Mouse (Mus musculus): ENCODE measurements around the gene Mlh1.

The Mlh1 gene

DNA sequence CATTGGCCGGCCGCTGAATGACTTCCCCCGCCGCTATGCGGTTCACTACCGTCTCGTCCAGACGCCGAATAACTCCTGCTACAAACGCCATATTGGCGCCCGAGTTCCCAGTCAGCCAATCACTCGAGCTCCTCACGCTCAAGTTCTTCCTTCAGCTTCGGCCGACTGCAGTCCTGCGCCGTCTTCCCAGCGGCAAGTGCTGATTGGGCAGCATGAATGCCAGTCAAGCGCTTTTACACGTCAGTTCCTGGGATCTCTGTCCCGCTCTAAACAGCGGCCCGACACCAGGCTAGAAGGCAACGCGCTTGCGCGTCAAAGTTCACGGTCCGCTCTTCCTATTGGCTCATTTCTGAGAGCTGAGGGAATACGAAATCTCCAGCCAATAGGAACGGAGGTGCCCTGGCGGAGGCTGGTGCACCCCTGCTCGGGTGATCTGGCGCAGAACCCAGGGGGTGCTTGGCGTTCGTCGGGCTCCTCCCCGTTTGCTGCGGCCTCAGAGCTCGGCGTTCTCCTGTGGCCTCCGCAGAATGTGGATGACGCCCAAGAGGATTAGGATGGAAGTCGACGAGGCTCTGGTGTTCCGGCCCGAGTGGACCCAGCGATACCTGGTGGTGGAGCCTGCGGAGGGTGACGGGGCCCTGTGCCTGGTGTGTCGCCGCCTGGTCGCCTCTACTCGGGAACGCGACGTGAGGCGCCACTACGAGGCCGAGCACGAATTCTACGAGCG, at the start of gene Mlh1, which contains the start of gene Epm2aip1:
Gene Mlh1, minus strand, starts transcription at position 358 of the 727 bp plus-strand sequence.
Gene Epm2aip1, plus strand, starts transcription at position 496 of the 727 bp plus-strand sequence.
- peak; percentile 99 for DNase-seq

DNA sequence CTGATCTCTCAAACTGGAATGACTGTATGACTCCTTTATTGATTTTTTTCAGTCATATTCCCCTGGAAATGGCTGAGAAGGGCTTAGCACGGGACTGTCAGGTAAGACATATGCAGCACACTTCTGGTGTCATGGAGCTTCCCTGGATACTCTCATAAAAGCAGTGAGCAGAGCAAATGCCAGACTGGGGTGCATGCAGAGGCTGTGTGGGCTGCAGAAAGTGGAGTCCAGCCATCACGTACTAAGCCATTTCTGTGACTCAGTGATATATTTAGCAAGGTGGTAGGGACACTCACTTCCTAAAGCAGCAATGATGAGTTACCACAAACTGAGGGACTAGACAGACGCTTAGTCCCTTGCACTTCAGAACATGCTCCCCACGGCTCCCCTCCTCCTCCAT, 49.3 kb upstream of the Mlh1 start:
- no peak for DNase-seq

DNA sequence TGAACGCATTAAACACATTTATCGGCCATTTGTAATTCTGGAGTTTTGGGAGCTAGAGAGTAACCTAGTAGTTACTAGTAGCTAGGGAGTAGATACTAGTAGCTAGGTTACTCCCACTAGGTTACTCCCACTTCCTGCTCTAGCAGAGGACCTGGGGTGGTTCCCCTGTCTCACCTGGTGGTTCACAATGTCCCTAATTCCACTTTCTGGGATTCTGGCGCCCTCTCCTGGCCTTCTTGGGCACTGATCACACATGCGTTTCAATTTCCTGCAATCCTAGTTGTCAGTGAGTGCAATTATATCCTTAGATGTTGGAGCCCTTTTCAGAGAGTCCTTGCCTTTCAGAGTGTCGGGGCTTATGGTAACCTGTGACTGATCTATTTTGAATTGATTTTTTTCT, 42.6 kb upstream of the Mlh1 start:
- peak; percentile 57 for DNase-seq

DNA sequence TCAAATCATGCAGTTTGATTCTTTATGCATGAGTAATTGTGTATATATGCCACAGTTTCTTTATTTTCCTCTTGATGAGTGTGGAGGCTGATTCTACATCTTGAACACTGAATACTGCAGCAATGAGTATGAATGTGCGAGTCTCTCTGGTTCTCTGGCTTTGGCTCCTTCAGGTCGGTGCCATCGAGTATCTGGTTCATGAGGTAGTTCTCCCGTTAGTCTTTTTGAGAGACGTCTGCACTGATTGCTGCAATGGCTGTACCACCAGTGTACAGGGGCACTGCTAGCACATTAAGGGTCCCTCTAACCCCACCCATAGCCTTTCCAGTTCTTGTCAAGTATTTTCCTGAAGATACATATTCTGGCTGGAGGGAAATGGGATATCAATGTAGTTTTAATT, 42.2 kb upstream of the Mlh1 start:
- no peak for DNase-seq

DNA sequence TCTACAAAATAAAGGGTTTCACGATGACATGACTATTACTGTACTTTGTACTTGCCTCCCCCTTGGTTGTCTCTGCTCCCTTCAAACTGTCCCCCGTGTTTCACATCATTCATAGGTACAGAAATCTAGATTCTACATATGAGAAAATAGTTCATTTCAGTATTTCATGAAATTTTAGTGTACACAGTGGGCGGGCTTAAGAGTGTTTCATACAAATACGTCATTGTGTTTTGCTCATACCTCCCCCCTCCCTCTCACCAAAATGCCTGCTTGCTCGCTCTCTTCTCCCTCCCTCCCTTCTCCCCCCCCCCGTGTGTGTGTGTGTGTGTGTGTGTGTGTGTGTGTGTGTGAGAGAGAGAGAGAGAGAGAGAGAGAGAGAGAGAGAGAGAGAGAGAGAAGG, 41.7 kb upstream of the Mlh1 start:
- DNase-seq: no peak

DNA sequence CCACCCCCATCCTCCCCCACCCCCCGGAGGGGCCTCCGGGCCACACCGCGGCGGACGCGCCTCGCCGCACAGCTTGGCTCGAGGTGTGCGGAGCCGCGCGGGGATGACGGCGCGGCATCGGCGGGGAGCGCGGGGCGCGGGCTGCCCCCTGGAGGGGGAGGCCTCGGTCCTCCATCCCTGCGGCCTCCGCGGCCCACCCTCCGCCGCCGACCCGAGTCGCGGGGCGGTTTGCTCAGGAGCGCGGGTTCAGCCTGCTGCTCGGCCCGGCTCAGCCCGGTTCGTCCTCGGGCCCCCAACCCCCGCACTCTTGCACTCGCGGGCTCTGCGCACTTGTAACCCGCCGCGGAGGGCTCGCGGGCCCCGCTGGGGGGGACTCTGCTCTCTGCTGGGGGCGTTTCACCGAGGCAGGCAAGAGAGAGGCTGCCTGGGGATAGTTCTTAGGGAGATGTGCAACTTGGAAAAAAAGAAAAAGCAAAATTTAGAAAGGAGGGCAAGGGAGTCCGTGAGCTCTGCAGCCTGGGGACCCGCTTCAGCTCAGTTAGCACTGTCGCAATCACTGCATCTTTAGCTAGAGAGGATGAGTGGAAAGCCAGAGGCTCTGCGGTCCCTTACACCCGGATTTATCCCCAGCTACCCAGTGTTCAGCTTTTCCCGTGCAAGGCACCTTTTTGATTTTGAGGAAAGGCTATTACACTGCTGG, 41.0 kb upstream of the Mlh1 start:
- DNase-seq: peak; percentile 34

DNA sequence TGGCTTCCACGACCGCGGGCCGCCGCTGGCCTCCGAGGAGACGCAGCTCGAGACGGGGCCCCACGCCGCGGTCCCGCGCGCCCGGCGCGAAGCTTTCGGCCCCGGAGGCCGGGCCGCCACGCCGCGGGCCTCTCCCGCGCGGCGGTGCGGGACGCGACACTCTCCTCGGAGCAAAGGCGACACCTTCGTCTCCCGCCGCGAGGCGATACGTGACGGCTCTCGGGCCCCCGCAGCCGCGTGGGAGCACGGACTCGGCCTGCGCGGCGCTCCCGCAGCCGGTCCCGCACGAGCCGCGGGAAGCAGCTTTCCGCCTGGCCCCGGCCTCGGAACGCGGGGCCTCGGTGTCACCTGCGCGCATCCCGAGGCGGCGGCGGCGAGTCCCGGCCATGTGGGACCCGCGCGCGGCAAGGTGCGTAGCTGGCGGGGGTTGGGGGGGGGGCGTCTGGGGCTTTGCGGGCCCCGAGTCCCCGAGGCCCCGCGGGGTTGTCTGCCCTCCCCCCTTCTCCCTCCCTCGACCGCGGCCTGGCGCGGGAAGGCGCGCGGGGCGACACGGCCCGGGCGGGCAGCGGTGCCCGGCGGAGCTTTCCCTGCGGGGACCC, 40.4 kb upstream of the Mlh1 start:
- peak; percentile 21 for DNase-seq

DNA sequence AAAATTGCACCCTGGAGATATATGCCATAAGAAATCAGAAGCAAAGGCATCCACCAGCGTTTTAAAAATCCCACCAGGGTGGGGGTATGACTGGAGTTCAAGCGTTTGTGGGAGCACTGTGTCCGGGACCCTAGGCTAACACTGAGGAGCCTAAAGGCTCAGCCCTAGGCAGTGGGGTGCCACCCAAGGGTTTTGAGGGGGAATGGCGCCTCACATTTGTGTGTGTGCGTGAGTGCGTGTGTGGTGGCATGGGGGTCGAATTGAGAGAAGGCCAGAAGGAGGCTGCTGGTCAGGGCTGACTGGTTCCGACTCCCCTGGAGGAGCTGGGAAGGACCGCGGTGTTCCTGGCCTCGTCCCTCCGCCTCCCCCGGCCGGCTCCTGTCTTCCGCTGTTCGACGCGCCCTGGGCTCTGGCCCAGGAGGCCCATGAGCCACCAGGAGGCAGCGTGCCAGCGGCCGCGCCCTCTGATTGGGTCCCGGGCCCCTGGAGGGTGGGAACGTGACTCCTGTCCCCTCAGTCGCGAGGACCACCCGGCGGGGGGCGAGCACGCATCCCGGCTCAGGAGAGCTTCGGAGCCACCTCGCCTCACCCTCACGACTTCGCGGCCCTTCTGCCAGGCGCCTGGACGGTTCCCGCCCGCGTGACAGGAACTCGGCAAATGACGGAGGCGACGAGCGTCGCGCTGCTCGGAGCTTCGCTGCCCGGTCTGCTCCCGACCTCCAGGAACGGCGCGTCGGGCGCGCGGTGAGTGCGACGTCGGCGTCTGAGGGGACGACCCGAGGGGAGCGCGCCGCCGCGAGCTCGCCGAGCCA, 39.6 kb upstream of the Mlh1 start, which contains the start of gene Trank1:
Gene Trank1, plus strand, starts transcription at position 709 of the 812 bp plus-strand sequence.
- DNase-seq: peak; percentile 52

DNA sequence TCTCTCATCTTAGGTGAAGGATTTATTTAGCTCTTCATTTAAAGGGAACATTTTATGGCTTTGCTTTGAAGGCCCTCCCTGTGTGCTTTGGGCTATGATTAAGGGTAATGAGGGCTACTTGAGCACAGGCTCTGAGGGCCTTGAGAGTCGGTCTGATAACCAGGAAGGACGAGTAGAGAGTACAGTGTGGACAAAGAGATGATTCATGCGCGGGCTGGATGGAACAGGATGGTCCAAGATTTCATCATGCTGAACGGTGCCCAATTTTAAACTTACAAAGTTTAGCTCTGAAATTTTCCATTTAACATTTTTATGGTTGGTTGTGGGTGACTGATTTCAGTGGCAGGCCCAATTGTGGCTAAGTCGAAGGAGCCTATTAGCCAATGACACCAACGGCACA, 34.6 kb upstream of the Mlh1 start:
- DNase-seq: no peak

DNA sequence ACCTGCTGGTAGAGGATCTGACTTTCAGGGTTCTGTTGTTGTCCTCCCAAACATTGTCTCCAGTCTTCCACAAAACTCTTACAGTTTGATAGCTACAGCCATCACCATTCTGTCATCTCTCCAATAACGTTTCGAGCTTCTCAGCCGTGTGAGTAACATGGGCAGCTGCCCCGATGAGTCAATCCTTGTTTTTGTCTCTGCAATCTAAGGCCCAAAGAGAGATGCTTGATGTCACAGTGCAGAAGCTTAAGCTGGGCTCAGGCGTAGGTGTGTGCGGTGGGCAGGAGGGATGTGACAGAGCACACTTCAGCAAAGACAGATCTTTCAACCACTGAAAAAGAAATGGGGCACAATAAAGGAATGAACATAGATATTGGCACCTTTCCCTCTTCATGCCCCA, 32.4 kb upstream of the Mlh1 start:
- no peak for DNase-seq

DNA sequence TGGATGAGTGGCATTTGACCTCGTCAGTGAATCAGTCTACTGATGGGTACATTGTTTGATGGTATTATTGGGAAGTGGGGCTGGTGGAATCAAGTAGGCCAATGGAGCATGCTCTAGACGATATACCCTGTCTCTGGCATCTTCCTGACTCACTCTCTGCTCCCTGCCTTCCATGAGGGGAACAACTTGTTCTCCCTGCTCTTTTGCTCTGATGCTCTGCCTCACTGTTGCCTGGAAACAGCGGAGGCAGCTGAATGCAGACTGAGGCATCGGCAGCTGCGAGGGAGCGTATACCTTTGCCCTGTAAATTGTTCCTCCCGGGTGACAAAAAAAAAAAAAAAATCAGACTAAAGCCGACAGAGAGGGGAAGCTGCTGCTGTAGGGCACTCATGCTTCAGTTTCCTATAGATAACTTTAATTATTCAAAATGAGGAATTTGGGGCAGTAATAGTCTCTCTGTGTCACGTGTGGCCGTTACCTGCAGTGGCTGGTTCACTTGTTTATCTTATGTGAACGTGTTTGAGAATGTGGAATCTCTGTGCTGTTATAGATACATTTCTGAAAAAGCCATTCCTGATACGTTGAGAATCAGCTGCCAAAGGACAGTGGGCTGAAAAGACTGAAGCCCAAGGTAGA, 30.7 kb upstream of the Mlh1 start:
- DNase-seq: no peak

DNA sequence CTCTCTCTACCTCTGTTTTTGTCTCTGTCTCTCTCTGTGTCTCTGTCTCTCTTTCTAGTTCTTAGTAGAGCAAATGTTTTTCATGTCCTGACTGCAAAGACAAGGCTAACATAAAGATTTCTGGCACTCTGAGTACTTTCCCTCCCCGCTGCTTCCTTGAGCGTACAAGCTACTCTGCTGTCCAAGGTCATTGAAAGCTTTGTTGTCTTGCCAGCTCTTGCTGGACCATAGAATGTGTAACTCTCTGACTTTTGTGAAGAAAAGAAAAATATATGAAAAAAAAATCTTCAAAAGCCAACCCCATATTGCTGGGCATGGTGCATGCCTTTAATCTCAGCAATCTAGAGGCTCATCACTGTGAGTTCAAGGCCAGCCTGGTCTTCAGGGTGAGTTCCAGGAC, 27.0 kb upstream of the Mlh1 start:
- DNase-seq: no peak

DNA sequence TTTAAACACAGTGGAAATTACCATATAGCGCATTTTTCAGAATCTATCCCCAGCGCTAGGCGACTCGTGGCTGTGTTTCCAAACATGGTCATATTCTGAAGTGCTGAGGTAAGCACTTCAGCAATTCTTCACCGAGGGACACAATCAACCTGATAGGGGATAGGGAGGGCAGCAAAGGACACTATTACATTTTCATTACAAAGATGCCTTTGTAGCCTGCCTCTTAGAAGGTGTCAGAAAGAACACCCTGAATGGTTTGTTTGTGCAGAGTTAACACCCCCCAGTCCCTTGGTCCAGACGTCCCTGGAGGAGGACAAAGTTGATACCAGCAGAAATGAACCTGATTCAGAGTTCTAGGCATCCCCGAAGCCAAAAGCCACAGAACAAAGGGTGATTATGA, 24.8 kb upstream of the Mlh1 start:
- no peak for DNase-seq

DNA sequence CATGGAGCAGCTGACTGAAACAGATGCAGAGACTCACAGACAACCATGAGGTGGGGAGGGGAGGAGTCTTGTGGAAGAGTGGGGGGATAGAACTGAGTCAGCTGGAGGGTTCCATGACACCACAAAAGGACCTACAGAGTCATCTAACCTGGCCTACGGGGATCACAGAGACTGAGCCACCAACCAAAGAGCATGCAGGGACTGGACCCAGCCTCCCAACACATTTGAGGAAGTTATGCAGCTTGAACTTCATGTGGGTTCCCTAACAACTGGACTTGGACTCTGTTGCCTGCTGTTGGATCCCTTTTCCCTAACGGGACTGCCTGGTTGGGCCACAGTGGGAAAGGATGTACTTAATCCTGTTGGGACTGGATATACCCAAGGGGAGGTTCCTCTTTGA, 23.7 kb upstream of the Mlh1 start:
- DNase-seq: no peak

DNA sequence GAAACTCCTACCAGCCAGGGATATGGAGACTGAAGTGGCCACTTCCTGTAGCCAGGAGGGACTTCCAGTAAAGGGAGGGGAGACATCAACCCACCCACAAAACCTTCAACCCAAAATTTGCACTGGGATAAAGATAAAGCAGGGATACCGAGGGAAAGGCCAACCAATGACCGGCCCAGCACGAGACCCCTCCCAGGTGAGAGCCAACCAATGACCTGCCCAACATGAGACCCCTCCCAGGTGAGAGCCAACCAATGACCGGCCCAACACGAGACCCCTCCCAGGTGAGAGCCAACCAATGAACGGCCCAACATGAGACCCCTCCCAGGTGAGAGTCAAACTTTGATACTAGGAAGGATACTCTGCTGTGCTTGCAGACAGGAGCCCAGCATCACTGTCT, 23.3 kb upstream of the Mlh1 start:
- DNase-seq: no peak

DNA sequence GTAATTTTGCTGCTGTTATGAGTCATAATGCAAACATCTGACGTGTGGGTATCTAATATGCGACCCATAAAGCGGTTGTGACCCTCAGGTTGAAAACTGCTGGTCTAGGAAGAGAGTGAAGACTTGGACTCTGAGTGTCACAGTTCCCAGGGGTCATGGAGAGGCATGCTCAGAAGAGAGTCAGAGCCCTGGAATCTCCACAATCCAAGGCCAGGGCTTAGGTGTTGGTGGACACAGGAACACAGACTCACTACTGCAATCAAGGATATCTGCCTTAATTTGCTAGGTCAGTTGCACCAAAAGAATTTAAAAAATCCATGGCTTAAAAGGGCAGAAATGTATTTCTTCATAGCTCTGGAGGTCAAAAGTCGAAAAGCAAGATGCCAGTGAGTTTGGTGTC, 21.6 kb upstream of the Mlh1 start:
- no peak for DNase-seq

DNA sequence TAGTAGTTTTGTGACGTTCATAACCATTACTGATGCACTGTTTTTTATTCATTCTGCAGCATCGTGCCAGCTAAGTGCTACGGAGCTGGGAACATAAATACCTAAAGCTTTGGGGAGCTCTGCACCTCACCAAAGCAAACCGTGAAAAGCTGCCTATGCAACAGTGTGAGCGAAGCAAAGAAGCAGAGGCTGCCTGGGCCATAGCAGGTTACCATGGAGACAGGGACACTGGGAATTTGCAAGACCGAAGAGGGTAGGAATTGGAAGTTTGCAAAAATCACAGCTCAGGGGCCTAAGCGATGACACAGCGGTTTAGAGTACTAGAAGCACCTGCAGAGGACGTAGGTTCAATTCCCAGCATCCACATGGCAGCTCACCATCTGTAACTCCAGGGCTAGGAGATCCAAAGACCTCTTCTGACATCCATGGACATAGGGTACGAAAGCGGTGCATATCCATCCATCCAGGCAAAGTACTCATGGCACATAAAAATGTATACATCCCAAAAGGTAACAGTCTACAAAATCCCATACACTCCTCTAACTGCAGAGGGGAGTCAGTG, 19.0 kb upstream of the Mlh1 start:
- DNase-seq: no peak

DNA sequence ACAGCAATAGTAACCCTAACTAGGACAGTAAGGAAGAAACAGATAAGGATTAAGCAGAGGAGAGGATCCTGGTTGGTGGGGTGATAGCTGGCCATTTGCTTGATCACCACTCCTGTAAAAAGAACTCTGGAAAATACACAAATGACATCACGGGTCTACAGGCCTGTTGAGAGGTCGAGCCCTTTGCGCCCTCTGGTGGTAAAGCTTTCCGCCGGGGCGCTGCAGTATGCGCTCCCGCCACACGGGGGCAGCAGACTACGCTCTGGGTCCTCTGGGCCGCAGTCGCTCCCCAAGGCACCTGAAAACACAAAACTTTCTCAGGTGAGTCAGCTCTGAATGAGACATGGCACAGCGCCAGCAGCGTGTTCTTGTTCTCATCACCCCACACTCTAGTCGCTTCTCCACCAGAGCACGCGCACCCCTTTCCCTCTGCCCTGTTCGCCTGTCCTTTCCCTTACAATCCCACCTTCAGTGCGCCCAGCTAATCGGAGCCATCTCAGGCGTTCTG, 18.3 kb upstream of the Mlh1 start:
- DNase-seq: peak; percentile 88

DNA sequence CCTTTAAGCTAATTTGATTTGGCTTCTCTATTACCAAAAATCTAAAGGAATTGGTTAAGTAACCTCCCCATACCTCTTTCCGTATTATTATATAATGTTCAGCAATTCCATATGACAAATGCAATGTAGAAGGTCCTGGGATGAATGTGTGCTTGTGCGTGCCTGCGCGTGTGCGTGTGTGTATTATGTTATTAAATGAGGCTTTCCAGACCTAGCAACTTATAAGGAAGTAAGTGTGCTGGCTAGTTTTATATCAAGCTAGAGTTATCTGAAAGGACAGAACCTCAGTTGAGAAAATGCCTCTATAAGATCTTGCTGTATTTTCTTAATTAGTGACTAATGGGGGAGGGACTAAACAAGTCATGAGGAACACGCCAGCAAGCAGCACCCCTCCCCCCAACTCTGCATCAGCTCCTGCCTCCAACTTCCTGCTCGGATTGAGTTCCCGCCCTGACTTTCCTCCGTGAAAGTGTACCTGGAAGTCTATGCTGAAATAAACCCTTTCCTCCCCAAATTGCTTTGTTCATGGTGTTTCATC, 17.8 kb upstream of the Mlh1 start:
- peak; percentile 49 for DNase-seq

DNA sequence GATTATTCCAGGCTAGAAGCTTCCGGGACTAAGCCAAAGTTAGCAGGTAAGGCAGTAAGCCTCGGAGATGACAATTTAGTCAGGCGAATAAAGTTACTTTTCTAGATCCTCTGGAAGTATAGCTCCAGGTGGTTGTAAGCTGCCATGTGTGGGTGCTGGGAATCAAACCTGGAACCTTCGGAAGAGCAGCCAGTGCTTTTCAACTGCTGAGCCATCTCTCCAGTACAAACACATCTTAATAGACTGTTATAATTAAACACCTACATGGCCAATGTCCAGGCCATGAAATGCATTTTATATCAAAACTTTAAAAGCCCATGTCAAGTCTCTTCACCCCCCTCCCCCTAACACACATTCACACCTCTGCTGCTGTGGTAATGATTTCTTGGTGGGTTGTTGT, 16.4 kb upstream of the Mlh1 start:
- no peak for DNase-seq

DNA sequence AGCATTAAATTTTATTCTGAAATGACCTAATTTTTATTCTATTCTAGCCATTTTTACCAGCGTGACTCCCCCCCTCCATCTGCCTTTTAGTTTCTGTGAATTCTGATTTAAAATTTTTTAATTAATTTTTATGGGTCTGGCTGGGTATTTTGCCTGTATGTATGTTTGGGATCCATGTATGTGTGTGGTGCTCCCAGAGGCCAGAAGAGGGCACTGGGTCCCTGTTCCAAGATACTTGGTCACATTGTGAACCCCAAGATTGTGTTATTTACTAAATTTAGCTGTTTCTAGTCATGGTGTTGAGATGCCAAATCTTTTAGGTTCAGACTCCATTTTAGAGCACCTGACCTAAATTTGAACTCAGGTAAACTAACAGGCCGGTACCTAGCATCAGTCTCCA, 14.9 kb upstream of the Mlh1 start:
- DNase-seq: no peak

DNA sequence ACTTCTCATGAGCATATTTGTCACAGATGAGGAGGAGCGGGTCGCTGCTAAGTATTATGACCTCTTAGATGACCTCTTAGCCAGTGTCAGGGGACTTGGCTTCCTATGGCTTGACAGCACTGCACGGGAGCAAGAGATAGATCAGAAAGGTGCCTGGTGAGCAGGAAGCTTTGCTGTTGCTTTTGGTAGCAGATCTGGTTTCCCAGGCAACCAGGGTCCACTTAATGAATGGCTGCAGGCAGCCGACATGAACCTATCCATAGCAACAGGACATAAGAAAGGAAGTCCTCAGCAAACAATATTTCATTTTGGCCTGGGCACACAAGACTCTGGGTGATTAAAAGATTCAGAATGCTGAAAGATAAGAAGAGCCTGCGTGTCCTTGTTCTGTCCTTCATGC, 14.1 kb upstream of the Mlh1 start:
- peak; percentile 52 for DNase-seq
